Mouse (Mus musculus) heart, embryonic 15.5 days (tissue): ENCODE results near the gene Usp12. TPM values are rescaled to one million over a fixed set of nuclear protein-coding genes. Genes with fewer than 3 reads are reported as not detected.

Experiments used
- ATAC-seq: fragments of 200-750 bp; cut with Nextera tagmentation; replicated peaks from 2 replicates; pipeline ENCODE4 v1.8.0; 2017; ENCODE audit warnings: low read depth, moderate TSS enrichment; ENCODE audit not compliant: insufficient number of reproducible peaks, insufficient read depth, low FRiP score
- H3K27ac ChIP-seq: fragments of 300-500 bp; sonication (generic); 2 replicates; pipeline ENCODE4 v1.5.1; 2015; ENCODE audit warnings: mild to moderate bottlenecking, inconsistent platforms
- H3K27me3 ChIP-seq: fragments of 300-500 bp; sonication (generic); 2 replicates; pipeline ENCODE4 v1.6.1; 2015; ENCODE audit warnings: inconsistent platforms
- H3K36me3 ChIP-seq: fragments of 300-500 bp; sonication (generic); 2 replicates; pipeline ENCODE4 v1.6.1; 2015; ENCODE audit warnings: mild to moderate bottlenecking, inconsistent platforms
- H3K4me1 ChIP-seq: fragments of 300-500 bp; sonication (generic); replicated peaks from 2 replicates; pipeline ENCODE4 v1.6.1; 2015; ENCODE audit warnings: inconsistent platforms
- H3K4me2 ChIP-seq: fragments of 300-500 bp; sonication (generic); 2 replicates; pipeline ENCODE4 v1.6.1; 2015; ENCODE audit warnings: inconsistent platforms, mild to moderate bottlenecking, moderate library complexity
- H3K4me3 ChIP-seq: fragments of 300-500 bp; sonication (generic); 2 replicates; pipeline ENCODE4 v1.5.1; 2015; ENCODE audit warnings: mild to moderate bottlenecking, inconsistent platforms
- H3K9ac ChIP-seq: fragments of 300-500 bp; sonication (generic); 2 replicates; pipeline ENCODE4 v1.6.1; 2015; ENCODE audit warnings: mild to moderate bottlenecking, inconsistent platforms
- H3K9me3 ChIP-seq: fragments of 300-500 bp; sonication (generic); replicated peaks from 2 replicates; pipeline ENCODE4 v1.6.1; 2016; ENCODE audit warnings: inconsistent platforms
- WGBS: fragments of 180-500 bp; shearing (Covaris S2); methylation state at CpG from one replicate; pipeline ENCODE4 v1.1.7; 2015; ENCODE audit warnings: mixed read lengths; 5-methylcytosine and 5-hydroxymethylcytosine counted together
- polyA plus RNA-seq: library from polyadenylated mRNA; unstranded; fragments of >200 nt; fragmentation: Nextera tagmentation; extraction: Ambion mirVana; gene quantifications from 2 replicates; pipeline ENCODE4 v1.2.1, GENCODE M21; 2015

Gene Usp12
- polyA plus RNA-seq: 9.0 and 10.8 TPM in 2 replicates

GRCm38 (mm10) chr5:146794853-146795252, at the start of gene Usp12:
Gene Usp12, minus strand, starts transcription at chr5:146795006.
- WGBS: under 1% methylated on average over 29 of the region's 51 CpGs
- Histone ChIP-seq H3K9me3 (no peaks in the 10 kb centered on the region), H3K4me3 (peak within 1 kb of the TSS; percentile 97), H3K36me3 (no peaks in the 10 kb centered on the region), H3K4me2 (peak within 1 kb of the TSS; percentile 71), H3K9ac (peak within 1 kb of the TSS; percentile 95), H3K4me1 (peaks cover 29% of the 10 kb centered on the region), H3K27ac (peak within 1 kb of the TSS; percentile 92), H3K27me3 (no peaks in the 10 kb centered on the region)
- peak; percentile 98 for ATAC-seq

GRCm38 (mm10) chr5:146844301-146844941, 49.6 kb upstream of the Usp12 start:
- Histone ChIP-seq H3K36me3 (no peaks in the 10 kb centered on the region), H3K9me3 (no peaks in the 10 kb centered on the region), H3K27ac (peak overlapping the region; percentile 50), H3K4me2 (peak overlapping the region; percentile 95), H3K4me1 (peaks cover 20% of the 10 kb centered on the region), H3K27me3 (peaks cover 4% of the 10 kb centered on the region; the same call in 1 of the 2 replicates), H3K9ac (peak overlapping the region; percentile 53), H3K4me3 (peak overlapping the region; percentile 59)
- ATAC-seq: no peak; the same call in 1 of the 2 replicates
- 11% methylated on average over 6 of the region's 6 CpGs for WGBS

- Histone ChIP-seq H3K27me3 (peaks cover 4% of the 10 kb centered on the region; the same call in 1 of the 2 replicates), H3K9ac (no peak overlapping the region), H3K4me1 (peaks cover 20% of the 10 kb centered on the region), H3K9me3 (no peaks in the 10 kb centered on the region), H3K36me3 (peaks cover 16% of the 10 kb centered on the region), H3K4me2 (no peak overlapping the region), H3K4me3 (no peak overlapping the region), H3K27ac (no peak overlapping the region)
- 84% methylated on average over 4 of the region's 4 CpGs for WGBS
- no peak for ATAC-seq
Measured at GRCm38 (mm10) chr5:146841996-146842395, 47.2 kb upstream of the Usp12 start.

DNA sequence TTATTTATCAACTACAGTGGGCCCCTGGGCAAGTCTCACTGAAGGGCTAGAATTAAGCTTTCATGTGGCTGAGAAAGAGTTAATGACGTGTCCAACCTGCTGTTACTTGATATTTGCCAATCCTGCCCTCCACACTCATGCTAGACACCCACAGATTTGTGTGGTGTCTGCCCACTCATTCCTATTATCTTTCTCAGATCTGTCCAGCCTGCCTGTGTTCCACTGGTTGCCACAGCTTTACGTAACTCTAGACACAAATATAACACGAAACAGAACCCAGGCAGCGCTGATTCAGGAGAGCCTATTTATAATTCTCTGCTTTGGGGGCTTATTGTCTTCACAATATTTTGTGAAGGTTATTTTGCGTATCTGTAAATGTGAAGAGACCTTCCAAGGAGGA, 46.5 kb upstream of the Usp12 start:
- Histone ChIP-seq H3K36me3 (peaks cover 23% of the 10 kb centered on the region), H3K4me2 (no peak overlapping the region), H3K27me3 (peaks cover 3% of the 10 kb centered on the region; the same call in 1 of the 2 replicates), H3K9me3 (no peaks in the 10 kb centered on the region), H3K9ac (no peak overlapping the region), H3K27ac (no peak overlapping the region), H3K4me1 (peaks cover 19% of the 10 kb centered on the region), H3K4me3 (no peak overlapping the region)
- 73% methylated on average over 5 of the region's 5 CpGs for WGBS
- ATAC-seq: no peak

- WGBS: 68% methylated on average over 4 of the region's 4 CpGs
Measured at GRCm38 (mm10) chr5:146840422-146840821, 45.6 kb upstream of the Usp12 start.

DNA sequence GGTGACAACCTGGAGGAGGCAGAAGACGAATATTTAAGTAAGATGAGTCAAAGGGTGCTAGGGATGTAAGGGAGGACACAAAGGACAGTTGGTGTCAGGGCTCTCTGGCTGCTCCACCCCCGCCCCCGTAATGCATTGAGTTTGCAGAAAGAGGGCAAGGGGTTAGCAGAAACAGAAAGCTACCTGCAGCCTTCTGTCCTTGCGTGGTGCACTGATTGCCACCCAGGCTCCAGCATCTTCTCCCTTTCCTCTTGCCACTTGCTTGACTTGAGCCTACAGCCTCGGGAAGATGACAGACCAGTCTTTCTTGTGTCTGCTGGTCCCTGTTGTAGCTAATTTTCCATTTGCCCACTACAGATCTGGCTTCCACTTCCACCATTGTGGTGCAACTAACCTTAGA, 45.0 kb upstream of the Usp12 start:
- H3K4me1 ChIP-seq: peaks cover 10% of the 10 kb centered on the region; the same call in 1 of the 2 replicates
- no peak overlapping the region for H3K9ac ChIP-seq
- ATAC-seq: no peak
- peaks cover 38% of the 10 kb centered on the region for H3K36me3 ChIP-seq
- no peak overlapping the region for H3K4me2 ChIP-seq
- H3K4me3 ChIP-seq: no peak overlapping the region
- H3K27ac ChIP-seq: no peak overlapping the region
- no peaks in the 10 kb centered on the region for H3K9me3 ChIP-seq
- 52% methylated on average over 5 of the region's 5 CpGs for WGBS
- H3K27me3 ChIP-seq: no peaks in the 10 kb centered on the region

More at GRCm38 (mm10) chr5:146840422-146840821, 45.6 kb upstream of the Usp12 start:
- no peak for ATAC-seq
- no peak overlapping the region for H3K9ac ChIP-seq
- peaks cover 10% of the 10 kb centered on the region for H3K4me1 ChIP-seq
- H3K36me3 ChIP-seq: peaks cover 31% of the 10 kb centered on the region
- H3K27me3 ChIP-seq: no peaks in the 10 kb centered on the region
- H3K9me3 ChIP-seq: no peaks in the 10 kb centered on the region
- H3K4me2 ChIP-seq: no peak overlapping the region
- no peak overlapping the region for H3K27ac ChIP-seq
- no peak overlapping the region for H3K4me3 ChIP-seq

DNA sequence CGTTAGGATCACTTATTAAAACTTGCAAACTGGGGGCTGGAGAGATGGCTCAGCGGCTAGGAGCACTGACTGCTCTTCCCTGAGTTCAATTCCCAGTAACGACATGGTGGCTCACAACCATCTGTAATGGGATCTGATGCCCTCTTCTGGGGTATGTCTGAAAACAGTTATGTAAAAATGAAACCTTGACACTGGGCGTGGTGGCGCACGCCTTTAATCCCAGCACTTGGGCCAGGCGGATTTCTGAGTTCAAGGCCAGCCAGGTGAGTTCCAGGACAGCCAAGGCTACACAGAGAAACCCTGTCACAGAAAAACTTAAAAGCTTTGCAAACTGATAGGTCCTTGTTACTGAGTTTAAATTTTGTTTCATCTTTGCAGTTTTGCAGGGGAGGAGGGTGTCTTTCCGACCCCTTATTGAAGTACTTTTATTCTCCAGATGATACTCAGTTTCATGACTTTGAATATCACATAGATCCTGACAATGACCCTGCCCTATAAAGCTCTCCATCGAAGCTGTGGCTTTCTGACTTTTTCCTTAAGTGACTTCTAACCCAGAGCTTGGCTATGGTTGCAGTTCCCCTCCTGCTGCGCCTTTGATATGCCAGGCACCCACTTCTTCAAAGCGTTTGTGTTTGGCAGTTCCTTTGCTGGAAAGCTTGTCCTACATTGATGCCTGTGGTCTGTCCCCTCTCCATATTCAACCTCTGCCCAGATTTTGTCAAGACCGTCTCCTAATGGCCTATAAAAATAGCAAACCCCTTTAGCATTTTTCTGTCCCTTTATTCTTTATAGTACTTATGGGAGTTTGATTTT, 44.2 kb upstream of the Usp12 start:
- H3K27me3 ChIP-seq: no peaks in the 10 kb centered on the region
- no peak overlapping the region for H3K9ac ChIP-seq
- no peak overlapping the region for H3K4me2 ChIP-seq
- H3K36me3 ChIP-seq: peaks cover 45% of the 10 kb centered on the region
- no peak for ATAC-seq
- H3K4me3 ChIP-seq: no peak overlapping the region
- H3K4me1 ChIP-seq: peaks cover 11% of the 10 kb centered on the region
- no peak overlapping the region for H3K27ac ChIP-seq
- 52% methylated on average over 12 of the region's 12 CpGs for WGBS
- H3K9me3 ChIP-seq: no peaks in the 10 kb centered on the region

GRCm38 (mm10) chr5:146837967-146838720, 43.3 kb upstream of the Usp12 start:
- peaks cover 14% of the 10 kb centered on the region for H3K4me1 ChIP-seq
- peaks cover 45% of the 10 kb centered on the region for H3K36me3 ChIP-seq
- H3K4me2 ChIP-seq: no peak overlapping the region
- WGBS: 61% methylated on average over 7 of the region's 7 CpGs
- H3K9me3 ChIP-seq: no peaks in the 10 kb centered on the region
- H3K9ac ChIP-seq: no peak overlapping the region
- no peak overlapping the region for H3K27ac ChIP-seq
- H3K4me3 ChIP-seq: no peak overlapping the region
- no peak for ATAC-seq
- H3K27me3 ChIP-seq: no peaks in the 10 kb centered on the region

- no peaks in the 10 kb centered on the region for H3K27me3 ChIP-seq
- no peak overlapping the region for H3K9ac ChIP-seq
- 73% methylated on average over 8 of the region's 8 CpGs for WGBS
- no peak overlapping the region for H3K27ac ChIP-seq
- H3K9me3 ChIP-seq: no peaks in the 10 kb centered on the region
- no peak for ATAC-seq
- H3K4me3 ChIP-seq: no peak overlapping the region
- no peak overlapping the region for H3K4me2 ChIP-seq
- H3K4me1 ChIP-seq: peaks cover 19% of the 10 kb centered on the region
- H3K36me3 ChIP-seq: peaks cover 45% of the 10 kb centered on the region
Measured at GRCm38 (mm10) chr5:146834959-146835358, 40.2 kb upstream of the Usp12 start.

DNA sequence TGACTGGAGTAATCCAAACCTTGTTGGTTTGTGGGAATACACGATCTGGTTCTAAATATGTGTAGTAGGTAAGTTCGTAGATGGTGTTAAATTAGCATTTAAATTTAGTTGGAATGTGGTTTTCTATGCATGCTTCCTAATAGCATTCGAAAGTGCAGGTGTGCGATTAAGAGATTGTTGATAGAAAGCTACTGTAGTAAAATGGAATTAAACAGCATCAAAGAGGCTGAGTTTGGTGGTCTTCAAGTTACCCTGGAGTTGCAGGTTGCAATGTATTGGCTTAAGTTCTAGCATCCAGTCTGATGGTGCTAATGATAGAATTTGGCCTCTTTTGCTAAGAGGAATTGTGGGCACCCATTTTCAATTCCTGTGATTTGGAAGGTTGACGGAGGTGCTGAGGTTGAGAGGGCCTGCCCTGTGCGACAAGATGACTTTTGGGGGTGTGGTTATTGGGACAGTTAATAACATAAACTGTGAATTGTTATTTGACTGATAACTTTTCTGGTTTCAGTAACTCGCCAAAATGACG, 38.9 kb upstream of the Usp12 start:
- Histone ChIP-seq H3K27ac (peak overlapping the region; percentile 87), H3K4me2 (peak overlapping the region; percentile 67), H3K4me1 (peaks cover 19% of the 10 kb centered on the region), H3K9ac (peak overlapping the region; percentile 92), H3K9me3 (no peaks in the 10 kb centered on the region), H3K27me3 (no peaks in the 10 kb centered on the region), H3K36me3 (peaks cover 45% of the 10 kb centered on the region), H3K4me3 (peak overlapping the region; percentile 76)
- ATAC-seq: no peak
- 13% methylated on average over 8 of the region's 8 CpGs for WGBS
